Mouse (Mus musculus) lung, embryonic 16.5 days (tissue): ENCODE results near the gene Thsd4. TPM values are rescaled to one million over a fixed set of nuclear protein-coding genes. Genes with fewer than 3 reads are reported as not detected.
A peak's percentile ranks its signal among the peaks of the same experiment; 100 is the strongest.

ENCODE experiments used
- ATAC-seq: fragments of 200-750 bp; cut with Nextera tagmentation; 2 replicates; pipeline ENCODE4 v1.8.0; 2017; ENCODE audit warnings: low read depth, mild to moderate bottlenecking, moderate library complexity
- H3K27ac ChIP-seq: fragments of 300-500 bp; sonication (generic); 2 replicates; pipeline ENCODE4 v1.5.1; 2014; ENCODE audit warnings: mild to moderate bottlenecking, control low read depth, low read length
- H3K27me3 ChIP-seq: fragments of 300-500 bp; sonication (generic); 2 replicates; pipeline ENCODE4 v1.6.1; 2014; ENCODE audit warnings: low read depth, low read length, mixed read lengths; ENCODE audit not compliant: control insufficient read depth, insufficient read depth
- H3K36me3 ChIP-seq: fragments of 300-500 bp; sonication (generic); 2 replicates; pipeline ENCODE4 v1.6.1; 2014; ENCODE audit warnings: low read length; ENCODE audit not compliant: control insufficient read depth, insufficient read depth
- H3K4me1 ChIP-seq: fragments of 300-500 bp; sonication (generic); replicated peaks from 2 replicates; pipeline ENCODE4 v1.6.1; 2014; ENCODE audit warnings: low read length, mixed read lengths; ENCODE audit not compliant: control insufficient read depth, insufficient read depth
- H3K4me2 ChIP-seq: fragments of 300-500 bp; sonication (generic); 2 replicates; pipeline ENCODE4 v1.6.1; 2014; ENCODE audit warnings: low read depth, low read length, control low read depth
- H3K4me3 ChIP-seq: fragments of 300-500 bp; sonication (generic); 2 replicates; pipeline ENCODE4 v1.5.1; 2014; ENCODE audit warnings: mild to moderate bottlenecking, low read length, control low read depth
- H3K9ac ChIP-seq: fragments of 300-500 bp; sonication (generic); 2 replicates; pipeline ENCODE4 v1.6.1; 2014; ENCODE audit warnings: low read length, control low read depth
- H3K9me3 ChIP-seq: fragments of 300-500 bp; sonication (generic); 2 replicates; pipeline ENCODE4 v1.6.1; 2016; ENCODE audit warnings: low read length; ENCODE audit not compliant: control insufficient read depth
- WGBS: fragments of 180-500 bp; shearing (Covaris S2); extraction: QIAGEN DNeasy Blood & Tissue Kit; methylation state at CpG from one replicate; pipeline ENCODE4 v1.1.7; 2014; 5-methylcytosine and 5-hydroxymethylcytosine counted together
- polyA plus RNA-seq: library from polyadenylated mRNA; unstranded; fragments of >200 nt; fragmentation: Nextera tagmentation; extraction: Ambion mirVana; gene quantifications from 2 replicates; pipeline ENCODE4 v1.2.1, GENCODE M21; 2015

Gene Thsd4
- polyA plus RNA-seq, 1 experiment from 2014 or later = 6.4 TPM

GRCm38 (mm10) chr9:60441274-60441902, 80.5 kb downstream of the Thsd4 start:
- Histone ChIP-seq H3K4me1 (peaks cover 15% of the 10 kb centered on the region), H3K9me3 (no peaks in the 10 kb centered on the region), H3K4me2 (no peak overlapping the region), H3K27ac (no peak overlapping the region), H3K27me3 (no peaks in the 10 kb centered on the region), H3K4me3 (no peak overlapping the region), H3K9ac (no peak overlapping the region), H3K36me3 (no peaks in the 10 kb centered on the region)
- 63% methylated on average over 10 of the region's 10 CpGs for WGBS
- ATAC-seq = peak; percentile 51; the same call in 1 of the 2 replicates

GRCm38 (mm10) chr9:60440506-60440905, 81.3 kb downstream of the Thsd4 start:
- Histone ChIP-seq H3K4me1 (peaks cover 7% of the 10 kb centered on the region), H3K27ac (no peak overlapping the region), H3K27me3 (no peaks in the 10 kb centered on the region), H3K4me2 (no peak overlapping the region), H3K36me3 (no peaks in the 10 kb centered on the region), H3K9me3 (no peaks in the 10 kb centered on the region), H3K9ac (no peak overlapping the region), H3K4me3 (no peak overlapping the region)
- WGBS = 60% methylated on average over 8 of the region's 8 CpGs
- ATAC-seq = no peak

- no peak overlapping the region for H3K9ac ChIP-seq
- no peak overlapping the region for H3K4me3 ChIP-seq
- no peak overlapping the region for H3K4me2 ChIP-seq
- H3K27ac ChIP-seq = no peak overlapping the region
- no peaks in the 10 kb centered on the region for H3K36me3 ChIP-seq
- WGBS = 77% methylated on average over 3 of the region's 3 CpGs
- H3K4me1 ChIP-seq = peaks cover 3% of the 10 kb centered on the region
- ATAC-seq = no peak
- H3K9me3 ChIP-seq = no peaks in the 10 kb centered on the region
- H3K27me3 ChIP-seq = no peaks in the 10 kb centered on the region
Observed at GRCm38 (mm10) chr9:60436246-60436645, 85.6 kb downstream of the Thsd4 start.

GRCm38 (mm10) chr9:60434093-60434492, 87.8 kb downstream of the Thsd4 start:
- no peak overlapping the region for H3K4me3 ChIP-seq
- no peaks in the 10 kb centered on the region for H3K27me3 ChIP-seq
- no peak overlapping the region for H3K9ac ChIP-seq
- WGBS = 39% methylated on average over 2 of the region's 2 CpGs
- no peak for ATAC-seq
- no peaks in the 10 kb centered on the region for H3K4me1 ChIP-seq
- H3K27ac ChIP-seq = no peak overlapping the region
- no peaks in the 10 kb centered on the region for H3K36me3 ChIP-seq
- no peak overlapping the region for H3K4me2 ChIP-seq
- no peaks in the 10 kb centered on the region for H3K9me3 ChIP-seq

GRCm38 (mm10) chr9:60431924-60432323, 89.9 kb downstream of the Thsd4 start:
- no peak for ATAC-seq
- no peak overlapping the region for H3K4me2 ChIP-seq

GRCm38 (mm10) chr9:60430017-60430416, 91.8 kb downstream of the Thsd4 start:
- no peak for ATAC-seq
- Histone ChIP-seq H3K27me3 (no peaks in the 10 kb centered on the region), H3K36me3 (no peaks in the 10 kb centered on the region), H3K4me3 (no peak overlapping the region), H3K4me2 (no peak overlapping the region), H3K9me3 (no peaks in the 10 kb centered on the region), H3K4me1 (no peaks in the 10 kb centered on the region), H3K9ac (no peak overlapping the region), H3K27ac (no peak overlapping the region)
- WGBS = 88% methylated on average over 4 of the region's 4 CpGs

More at GRCm38 (mm10) chr9:60431924-60432323, 89.9 kb downstream of the Thsd4 start:
- no peaks in the 10 kb centered on the region for H3K4me1 ChIP-seq
- WGBS = 87% methylated on average over 4 of the region's 4 CpGs
- no peaks in the 10 kb centered on the region for H3K9me3 ChIP-seq
- H3K36me3 ChIP-seq = no peaks in the 10 kb centered on the region
- no peak overlapping the region for H3K4me3 ChIP-seq
- H3K9ac ChIP-seq = no peak overlapping the region
- H3K27me3 ChIP-seq = no peaks in the 10 kb centered on the region
- H3K27ac ChIP-seq = no peak overlapping the region

GRCm38 (mm10) chr9:60414076-60414755, 107.6 kb downstream of the Thsd4 start:
- Histone ChIP-seq H3K4me2 (no peak overlapping the region), H3K27ac (no peak overlapping the region), H3K4me1 (no peaks in the 10 kb centered on the region), H3K9ac (no peak overlapping the region), H3K27me3 (no peaks in the 10 kb centered on the region), H3K9me3 (no peaks in the 10 kb centered on the region), H3K36me3 (no peaks in the 10 kb centered on the region), H3K4me3 (no peak overlapping the region)
- WGBS = 48% methylated on average over 4 of the region's 4 CpGs
- ATAC-seq = no peak

- H3K36me3 ChIP-seq = no peaks in the 10 kb centered on the region
- no peak overlapping the region for H3K4me3 ChIP-seq
- H3K4me2 ChIP-seq = no peak overlapping the region
- no peaks in the 10 kb centered on the region for H3K9me3 ChIP-seq
- no peaks in the 10 kb centered on the region for H3K27me3 ChIP-seq
- peaks cover 2% of the 10 kb centered on the region; the same call in 1 of the 2 replicates for H3K4me1 ChIP-seq
- ATAC-seq = peak; percentile 26; the same call in 1 of the 2 replicates
- 48% methylated on average over 17 of the region's 17 CpGs for WGBS
- H3K27ac ChIP-seq = no peak overlapping the region
- H3K9ac ChIP-seq = no peak overlapping the region
Observed at GRCm38 (mm10) chr9:60410872-60411635, 110.8 kb downstream of the Thsd4 start.

- no peak overlapping the region for H3K9ac ChIP-seq
- no peaks in the 10 kb centered on the region for H3K36me3 ChIP-seq
- H3K27me3 ChIP-seq = no peaks in the 10 kb centered on the region
- no peak overlapping the region for H3K4me2 ChIP-seq
- peaks cover 11% of the 10 kb centered on the region; the same call in 1 of the 2 replicates for H3K4me1 ChIP-seq
- no peak for ATAC-seq
- no peaks in the 10 kb centered on the region for H3K9me3 ChIP-seq
- H3K27ac ChIP-seq = no peak overlapping the region
- H3K4me3 ChIP-seq = no peak overlapping the region
- WGBS = 44% methylated on average over 1 of the region's 1 CpGs
Observed at GRCm38 (mm10) chr9:60407374-60407773, 114.5 kb downstream of the Thsd4 start.
